Comparison of ENCODE assay signal across 8 mouse cellular contexts in the genomic region with DNA sequence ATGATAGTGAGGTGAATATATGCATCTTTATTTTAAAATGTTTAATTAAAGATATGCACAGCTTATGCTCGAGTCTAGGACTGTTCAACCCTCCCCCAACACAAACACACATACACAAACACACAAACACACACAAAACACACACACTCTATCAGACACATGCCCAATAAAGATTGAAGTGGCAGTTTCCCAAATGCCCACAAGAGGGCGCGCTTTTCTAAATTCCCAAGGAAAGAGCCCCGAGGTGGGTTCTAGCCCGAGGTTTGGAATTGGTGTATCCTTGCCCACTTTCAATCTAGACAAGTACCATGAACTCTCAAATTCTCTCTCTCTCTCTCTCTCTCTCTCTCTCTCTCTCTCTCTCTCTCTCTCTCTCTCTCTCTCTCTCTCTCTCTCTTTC. TPM values are rescaled to one million over a fixed set of nuclear protein-coding genes. Genes with fewer than 3 reads are reported as not detected.
A peak's percentile ranks its signal among the peaks of the same experiment; 100 is the strongest.
DNase-seq lines count a peak whose midpoint lies in the region; ATAC-seq and TF ChIP-seq lines count a peak whose summit lies in the region.

No protein-coding gene starts in this region.

- peak; percentile 37; the same call in 1 of the 2 replicates for TF ChIP-seq CTCF in lung, adult 2 months (IDR thresholded peaks at IDR 0.05; ENCODE audit: insufficient read depth, low read length)

- no peak for ATAC-seq in cerebellum, adult (ENCODE audit: insufficient number of reproducible peaks, low FRiP score, low TSS enrichment)
- ATAC-seq in forebrain, embryonic 12.5 days (ENCODE audit: low FRiP score), result peak; percentile 36; the same call in 1 of the 2 replicates

- H3K27ac ChIP-seq in forebrain, embryonic 12.5 days, result no peak overlapping the region

- H3K9ac ChIP-seq in forebrain, embryonic 12.5 days, result no peak overlapping the region

- TF ChIP-seq POLR2A in lung, adult 2 months (IDR thresholded peaks at IDR 0.05; ENCODE audit: borderline replicate concordance, extremely low read depth, low read depth, low read length), result no peak

- no peaks in the 10 kb centered on the region for H3K36me3 ChIP-seq in forebrain, embryonic 12.5 days (replicated peaks)

- peaks cover 38% of the 10 kb centered on the region for H3K27me3 ChIP-seq in forebrain, embryonic 12.5 days

- DNase-seq in cerebellum, adult 11 months, result peak; percentile 6
- peak; percentile 79 for DNase-seq in 3T3-L1 (ENCODE audit: low read depth, low spot score)
- DNase-seq in adrenal gland, postnatal 25 days, result peak; percentile 69
- peak; percentile 71 for DNase-seq in kidney, postnatal 14 days
- DNase-seq in lung, adult 2 months, result peak; percentile 66
- peak; percentile 63 for DNase-seq in right cerebral cortex, postnatal 4 days

- under 1% methylated on average over 5 of the region's 5 CpGs for WGBS in forebrain, embryonic 12.5 days
- 0% methylated on average over 5 of the region's 5 CpGs for WGBS in lung, adult 2 months

- no peaks in the 10 kb centered on the region for H3K9me3 ChIP-seq in forebrain, embryonic 12.5 days

- H3K4me3 ChIP-seq in forebrain, embryonic 12.5 days (replicated peaks), result no peak overlapping the region
- no peak overlapping the region for H3K4me3 ChIP-seq in lung, adult 2 months (replicated peaks; ENCODE audit: extremely low read depth, low read depth, low read length)

- H3K4me1 ChIP-seq in forebrain, embryonic 12.5 days, result peaks cover 14% of the 10 kb centered on the region
- H3K4me1 ChIP-seq in lung, adult 2 months (ENCODE audit: control insufficient read depth, insufficient read depth, low read length), result no peaks in the 10 kb centered on the region; the same call in 1 of the 2 replicates

- no peak overlapping the region for H3K4me2 ChIP-seq in forebrain, embryonic 12.5 days

RNA-seq across cellular contexts. Expression of a gene that starts 3.7 kb away (rescaled TPM):
- 8.0 and 13.0 TPM in 2 replicates for total RNA-seq in adrenal gland, postnatal 25 days (2021)
- 6.7 and 11.0 TPM in 2 replicates for polyA plus RNA-seq in forebrain, embryonic 12.5 days (2016; fragmentation: Nextera tagmentation; extraction: Ambion mirVana)
- 23.6 and 25.7 TPM in 2 replicates for polyA plus RNA-seq in lung, adult 2 months (2012; rRNA removed)

Comparison
In these comparisons a context has a peak if more than half of its experiments do, and no peak if none do; other contexts are left out.
1. DNase-seq: peak in every context shown above with its lines; median percentile 79 in 3T3-L1; 71 in kidney, postnatal 14 days; 69 in adrenal gland, postnatal 25 days; 66 in lung, adult 2 months; 63 in right cerebral cortex, postnatal 4 days; 6 in cerebellum, adult 11 months.